Comparison of ENCODE assay signal across 17 mouse cellular contexts in genomic region chr5:144773231-144773630, GRCm38 (mm10). TPM values are rescaled to one million over a fixed set of nuclear protein-coding genes. Genes with fewer than 3 reads are reported as not detected.
"Had no signal": no experiment of that assay in that cellular context is flagged by ENCODE, and none has a peak within 500 bp of the region (broad histone marks: within the 10 kb centered on the region; RNA-seq: fewer than 3 reads in every experiment).

No protein-coding gene starts in this region.

- ATAC-seq: inflammation-experienced regulatory T-cells, adult 6 months; liver, embryonic 12.5 days; midbrain, embryonic 13.5 days had no signal

- DNase-seq: kidney, adult 18-20 months; kidney, postnatal 10 days; layer of hippocampus, adult 9-11 months; layer of hippocampus, postnatal 36 days; left cerebral cortex, postnatal 4 days; lung, adult 18-20 months; retina, postnatal 1 day; thymus, adult 2 months; thymus, postnatal 25 days had no signal

- H3K4me3 ChIP-seq: limb, embryonic 13.5 days; liver, embryonic 12.5 days; midbrain, embryonic 13.5 days; neural tube, embryonic 12.5 days had no signal

- H3K4me2 ChIP-seq: limb, embryonic 13.5 days; liver, embryonic 12.5 days; midbrain, embryonic 13.5 days; neural tube, embryonic 12.5 days had no signal

- H3K27ac ChIP-seq: limb, embryonic 13.5 days; liver, embryonic 12.5 days; midbrain, embryonic 13.5 days; neural tube, embryonic 12.5 days had no signal

- H3K9me3 ChIP-seq: limb, embryonic 13.5 days; liver, embryonic 12.5 days; midbrain, embryonic 13.5 days; neural tube, embryonic 12.5 days had no signal

- H3K27me3 ChIP-seq: limb, embryonic 13.5 days; liver, embryonic 12.5 days; midbrain, embryonic 13.5 days; neural tube, embryonic 12.5 days had no signal

- H3K9ac ChIP-seq: limb, embryonic 13.5 days; liver, embryonic 12.5 days; midbrain, embryonic 13.5 days; neural tube, embryonic 12.5 days had no signal

RNA-seq across cellular contexts. Expression of gene Tmem130, which starts 11.6 kb away (rescaled TPM):
- total RNA-seq: monocyte, adult 5-6 weeks; neutrophil, adult 5-6 weeks had no signal
- polyA plus RNA-seq: inflammation-experienced regulatory T-cells, adult 6 months; spleen, adult 2 months had no signal
